Mouse (Mus musculus) kidney, adult 2 months (tissue): ENCODE results near the gene Rbfox3.

Experiments
- CTCF ChIP-seq: fragments of 200-500 bp; conservative IDR thresholded peaks from 2 replicates; pipeline ENCODE4 v1.5.1; 2011; ENCODE audit warnings: low read depth, mild to moderate bottlenecking, control low read depth, low read length, moderate library complexity, mixed read lengths; ENCODE audit not compliant: insufficient read depth, insufficient read length
- POLR2A ChIP-seq: fragments of 200-500 bp; IDR thresholded peaks from one replicate; pipeline ENCODE4 v1.6.1; 2011; ENCODE audit warnings: low read depth, low read length, control low read depth

GRCm38 (mm10) chr11:118898156-118898555 is 13.2 kb downstream of the Rbfox3 start:
- TF ChIP-seq CTCF, result no peak
- TF ChIP-seq POLR2A, result no peak
